Mouse (Mus musculus) heart, postnatal 0 days (tissue): ENCODE measurements around the gene Arl5a.

ENCODE experiments used
- CTCF ChIP-seq: IDR thresholded peaks from 2 replicates; pipeline ENCODE4 v1.5.1; 2016; ENCODE audit warnings: antibody characterized with exemption, control low read depth, low read depth
- EP300 ChIP-seq: IDR thresholded peaks from 2 replicates; pipeline ENCODE4 v1.6.1; 2016; ENCODE audit warnings: antibody characterized with exemption, low read depth

GRCm38 (mm10) chr2:52405238-52405637, 19.5 kb downstream of the Arl5a start:
- TF ChIP-seq CTCF (no peak), EP300 (no peak)
